Mouse (Mus musculus): ENCODE data around the gene Necap2.

DNA sequence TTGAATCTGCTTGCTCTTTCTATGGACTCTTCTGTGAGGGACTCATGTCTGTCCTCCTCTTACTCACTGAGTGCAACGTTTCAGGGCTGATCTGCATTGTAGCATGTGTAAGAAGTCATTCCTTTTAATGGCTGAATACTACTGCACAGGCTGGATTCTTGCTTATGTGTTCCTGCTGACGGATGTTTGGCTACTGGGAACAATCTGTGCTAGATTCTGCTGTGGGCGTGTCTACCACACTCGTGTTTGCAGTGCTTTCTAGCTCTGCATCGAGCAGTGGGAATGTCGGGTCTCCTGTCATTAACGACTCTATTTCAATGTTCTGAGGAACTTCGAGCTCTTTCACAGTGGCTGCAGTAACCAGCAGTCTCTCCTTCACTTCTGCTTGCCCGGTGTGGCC, 54.1 kb downstream of the Necap2 start:
- TF ChIP-seq CTCF (IDR thresholded peaks at IDR 0.05; ENCODE audit: insufficient read depth, low read depth, low read length) = no peak
- TF ChIP-seq POLR2A (IDR thresholded peaks at IDR 0.05; ENCODE audit: insufficient read depth, low read depth, low read length) = no peak
